Mouse (Mus musculus) midbrain, embryonic 14.5 days (tissue): Measurements from ENCODE around the gene Klhl18. TPM values are rescaled to one million over a fixed set of nuclear protein-coding genes. Genes with fewer than 3 reads are reported as not detected.
"Not testable (repeated sequence)": the region's sequence is repeated elsewhere in the genome, so short reads cannot be mapped to it uniquely, and the experiment has no call there.

Experiments used
- ATAC-seq: fragments of 200-750 bp; cut with Nextera tagmentation; 2 replicates; pipeline ENCODE4 v1.8.0; 2017; ENCODE audit warnings: moderate number of reproducible peaks, moderate library complexity; ENCODE audit not compliant: low FRiP score, low TSS enrichment
- DNase-seq: peaks from one replicate; pipeline ENCODE4 v3.0.0-alpha.2; 2015
- H3K27ac ChIP-seq: fragments of 300-500 bp; sonication (generic); replicated peaks from 2 replicates; pipeline ENCODE4 v1.5.1; 2014; ENCODE audit warnings: mild to moderate bottlenecking, low read depth, low read length, moderate library complexity
- H3K27me3 ChIP-seq: fragments of 300-500 bp; sonication (generic); 2 replicates; pipeline ENCODE4 v1.6.1; 2014; ENCODE audit warnings: low read length, control low read depth, mixed read lengths; ENCODE audit not compliant: control insufficient read depth, insufficient read depth
- H3K36me3 ChIP-seq: fragments of 300-500 bp; sonication (generic); 2 replicates; pipeline ENCODE4 v1.6.1; 2014; ENCODE audit warnings: low read length, control low read depth; ENCODE audit not compliant: control insufficient read depth, insufficient read depth
- H3K4me1 ChIP-seq: fragments of 300-500 bp; sonication (generic); 2 replicates; pipeline ENCODE4 v1.6.1; 2014; ENCODE audit warnings: mild to moderate bottlenecking, antibody characterized with exemption, low read length, control low read depth; ENCODE audit not compliant: control insufficient read depth, insufficient read depth
- H3K4me2 ChIP-seq: fragments of 300-500 bp; sonication (generic); 2 replicates; pipeline ENCODE4 v1.6.1; 2014; ENCODE audit warnings: mild to moderate bottlenecking, low read length, moderate library complexity
- H3K4me3 ChIP-seq: fragments of 300-500 bp; sonication (generic); replicated peaks from 2 replicates; pipeline ENCODE4 v1.5.1; 2014; ENCODE audit warnings: low read depth, low read length
- H3K9ac ChIP-seq: fragments of 300-500 bp; sonication (generic); replicated peaks from 2 replicates; pipeline ENCODE4 v1.6.1; 2014; ENCODE audit warnings: mild to moderate bottlenecking, low read length, moderate library complexity
- H3K9me3 ChIP-seq: fragments of 300-500 bp; sonication (generic); 2 replicates; pipeline ENCODE4 v1.6.1; 2016; ENCODE audit warnings: low read length, control low read depth, mixed read lengths; ENCODE audit not compliant: control insufficient read depth
- WGBS: fragments of 180-500 bp; shearing (Covaris S2); extraction: QIAGEN DNeasy Blood & Tissue Kit; methylation state at CpG from one replicate; pipeline ENCODE4 v1.1.7; 2014; 5-methylcytosine and 5-hydroxymethylcytosine counted together
- polyA plus RNA-seq: library from polyadenylated mRNA; unstranded; fragments of >200 nt; fragmentation: Nextera tagmentation; extraction: Ambion mirVana; gene quantifications from 2 replicates; pipeline ENCODE4 v1.2.1, GENCODE M21; 2014

Gene Klhl18
- polyA plus RNA-seq, 1 experiment from 2014 or later: 20.4 TPM

DNA sequence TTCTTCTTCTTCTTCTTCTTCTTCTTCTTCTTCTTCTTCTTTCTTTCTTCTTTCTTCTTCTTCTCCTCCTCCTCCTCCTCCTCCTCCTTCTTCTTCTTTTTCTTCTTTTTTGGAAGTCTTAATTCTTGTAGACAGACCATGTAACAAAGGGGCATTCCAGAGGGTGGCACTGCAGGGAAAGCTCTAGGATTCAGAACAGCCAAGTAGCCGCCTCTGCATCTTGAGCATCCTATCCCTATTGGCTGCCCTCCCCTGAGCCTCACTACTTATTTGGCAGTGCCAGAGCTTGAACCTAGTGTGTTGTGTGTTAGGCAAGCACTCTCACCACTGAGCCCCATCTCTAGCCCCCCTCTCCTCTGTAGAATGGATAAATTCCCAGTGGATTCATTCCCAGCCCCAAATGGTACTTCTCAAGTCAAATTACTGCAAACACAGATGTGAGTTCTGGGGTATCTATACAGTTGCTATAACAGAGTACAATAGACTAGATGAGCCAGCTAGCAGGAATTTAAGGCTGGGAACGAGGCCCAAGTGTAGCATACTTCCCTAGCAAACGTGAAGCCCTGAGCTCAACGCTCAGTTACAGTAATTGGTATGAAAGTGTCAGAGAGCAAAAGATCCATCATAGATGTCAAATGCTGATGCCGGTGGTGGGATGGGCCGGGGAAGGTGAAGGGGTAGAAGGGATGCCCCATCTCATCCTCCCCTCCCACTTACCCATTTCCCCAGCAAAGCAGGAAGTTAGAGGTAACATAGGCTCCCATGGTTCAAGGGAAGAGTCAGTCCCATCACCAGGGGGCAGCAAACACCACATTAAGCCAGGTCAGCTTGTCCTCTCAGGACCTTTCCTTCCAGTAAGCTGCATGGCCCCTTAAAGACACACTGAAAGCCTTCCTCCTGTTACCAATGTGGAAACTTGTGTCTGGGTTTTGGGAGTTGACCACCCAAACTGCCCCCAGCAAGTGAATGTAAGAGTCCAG lies 65.3 kb downstream of the Klhl18 start:
- no peaks in the 10 kb centered on the region for H3K36me3 ChIP-seq
- WGBS: 46% methylated on average over 6 of the region's 6 CpGs

DNA sequence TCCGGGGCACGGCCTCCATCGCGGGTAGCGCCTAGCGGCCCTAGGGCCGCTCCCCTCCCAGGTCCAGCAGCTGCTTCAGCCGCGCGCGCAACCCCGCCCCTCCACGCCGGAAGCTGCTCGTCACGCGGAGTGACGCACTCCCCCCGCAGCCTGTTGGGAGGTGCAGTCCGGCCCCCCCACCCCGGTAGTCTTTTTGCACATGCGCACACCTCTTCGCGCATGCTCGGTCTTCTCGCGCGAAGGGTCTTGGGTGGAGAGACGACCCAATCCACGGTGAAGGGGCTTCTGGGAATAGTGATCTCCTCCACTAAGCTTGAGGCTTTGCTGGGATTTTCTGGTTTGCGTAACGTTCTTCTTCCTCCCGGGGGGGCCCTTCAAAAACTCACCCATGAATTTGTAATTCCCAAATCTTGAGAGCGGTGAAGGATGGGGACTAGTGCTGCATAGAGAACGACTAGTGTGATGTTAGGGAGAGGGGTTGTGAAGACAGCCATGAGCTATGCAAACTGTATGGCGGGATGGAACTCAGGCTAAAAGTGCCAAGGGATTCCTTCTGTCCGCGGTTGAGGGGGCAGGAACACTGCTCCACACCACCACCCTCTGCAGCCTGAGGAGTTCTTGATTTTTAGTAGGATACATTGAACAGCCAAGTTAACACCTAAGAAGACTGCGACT lies 68.3 kb downstream of the Klhl18 start, which contains the start of gene Ptpn23:
Ptpn23 (minus strand) TSS at position 115 of the 675 bp plus-strand sequence.
- peak within 1 kb of the TSS; percentile 82 for H3K27ac ChIP-seq
- H3K9me3 ChIP-seq: no peaks in the 10 kb centered on the region
- H3K36me3 ChIP-seq: no peaks in the 10 kb centered on the region
- H3K4me3 ChIP-seq: peak within 1 kb of the TSS; percentile 82
- peak; percentile 96 for ATAC-seq
- peaks cover 12% of the 10 kb centered on the region for H3K4me1 ChIP-seq
- DNase-seq: peak; percentile 99
- under 1% methylated on average over 39 of the region's 39 CpGs for WGBS
- H3K9ac ChIP-seq: peak within 1 kb of the TSS; percentile 75
- peak within 1 kb of the TSS; percentile 95 for H3K4me2 ChIP-seq
- H3K27me3 ChIP-seq: no peaks in the 10 kb centered on the region

More for the DNA sequence above, 65.3 kb downstream of the Klhl18 start:
- H3K27ac ChIP-seq: no peak overlapping the region
- H3K4me3 ChIP-seq: no peak overlapping the region
- H3K9me3 ChIP-seq: no peaks in the 10 kb centered on the region
- no peak overlapping the region for H3K4me2 ChIP-seq
- peak; percentile 86 for DNase-seq
- H3K4me1 ChIP-seq: peaks cover 12% of the 10 kb centered on the region
- no peak for ATAC-seq
- H3K9ac ChIP-seq: no peak overlapping the region
- H3K27me3 ChIP-seq: no peaks in the 10 kb centered on the region

DNA sequence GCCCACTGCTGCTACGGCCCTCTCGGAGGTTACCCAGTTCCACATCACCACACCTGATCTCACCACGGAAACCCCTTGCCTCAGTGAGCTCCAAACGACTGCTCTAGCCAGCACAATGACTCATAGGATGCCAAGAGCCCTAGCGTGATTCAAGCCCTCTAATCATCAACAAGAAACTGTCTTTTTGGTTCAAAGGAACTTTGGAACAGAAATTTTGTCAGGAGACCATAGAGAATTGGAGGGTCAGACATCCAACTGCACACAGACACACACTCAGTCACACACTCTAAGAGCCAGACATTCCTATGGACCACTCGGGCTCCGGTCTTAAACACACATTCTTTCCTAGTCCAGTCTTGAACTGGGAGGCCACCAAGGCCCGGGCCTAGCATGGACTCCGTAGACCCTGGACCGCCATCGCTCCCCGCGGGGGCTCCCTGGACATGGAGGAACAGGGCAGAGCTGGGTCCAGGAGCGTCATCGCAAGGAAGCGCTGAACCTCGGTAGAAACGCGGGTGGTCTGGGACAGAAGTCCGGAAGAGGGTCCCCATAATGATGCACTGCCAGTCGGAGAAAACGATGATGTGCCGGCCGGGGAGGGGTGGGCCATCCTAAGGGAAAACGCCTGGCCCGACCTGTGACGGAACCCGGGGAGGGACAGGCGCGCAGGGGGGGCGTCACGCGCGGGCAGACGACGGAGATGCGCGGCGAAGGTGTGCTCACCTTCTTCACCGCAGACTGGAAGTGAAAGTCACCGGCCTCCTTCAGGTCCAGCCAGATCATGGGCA lies 69.0 kb downstream of the Klhl18 start:
- H3K27ac ChIP-seq: peak overlapping the region; percentile 82
- WGBS: 2% methylated on average over 41 of the region's 41 CpGs
- 0 out of 2 replicates have a peak, but pooled peaks cover under 1% of the 10 kb centered on the region for H3K36me3 ChIP-seq
- DNase-seq (no peak), ATAC-seq (peak; percentile 61)
- H3K4me1 ChIP-seq: peaks cover 12% of the 10 kb centered on the region
- H3K4me2 ChIP-seq: peak overlapping the region; percentile 95
- peak overlapping the region; percentile 75 for H3K9ac ChIP-seq
- H3K9me3 ChIP-seq: no peaks in the 10 kb centered on the region
- H3K27me3 ChIP-seq: no peaks in the 10 kb centered on the region
- peak overlapping the region; percentile 82 for H3K4me3 ChIP-seq

DNA sequence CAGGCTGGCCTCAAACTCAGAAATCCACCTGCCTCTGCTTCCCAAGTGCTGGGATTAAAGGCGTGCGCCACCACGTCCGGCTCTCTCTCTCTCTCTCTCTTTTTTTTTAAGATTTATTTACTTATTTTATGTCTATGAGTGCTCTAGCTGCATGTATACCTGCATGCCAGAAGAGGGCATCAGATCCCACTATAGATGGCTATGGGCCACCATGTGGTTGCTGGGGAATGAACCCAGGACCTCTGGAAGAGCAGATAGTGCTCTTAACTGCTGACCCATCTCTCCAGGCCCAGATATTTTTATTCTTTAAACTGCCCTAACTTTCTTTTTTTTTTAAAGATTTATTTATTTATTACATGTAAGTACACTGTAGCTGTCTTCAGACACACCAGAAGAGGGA lies 73.3 kb downstream of the Klhl18 start:
- not testable (repeated sequence) for H3K4me3 ChIP-seq, H3K27me3 ChIP-seq, H3K27ac ChIP-seq, H3K4me2 ChIP-seq, ATAC-seq, H3K9me3 ChIP-seq, DNase-seq, H3K9ac ChIP-seq, H3K4me1 ChIP-seq
- H3K36me3 ChIP-seq: peaks cover 11% of the 10 kb centered on the region
- WGBS: 91% methylated on average over 4 of the region's 4 CpGs

DNA sequence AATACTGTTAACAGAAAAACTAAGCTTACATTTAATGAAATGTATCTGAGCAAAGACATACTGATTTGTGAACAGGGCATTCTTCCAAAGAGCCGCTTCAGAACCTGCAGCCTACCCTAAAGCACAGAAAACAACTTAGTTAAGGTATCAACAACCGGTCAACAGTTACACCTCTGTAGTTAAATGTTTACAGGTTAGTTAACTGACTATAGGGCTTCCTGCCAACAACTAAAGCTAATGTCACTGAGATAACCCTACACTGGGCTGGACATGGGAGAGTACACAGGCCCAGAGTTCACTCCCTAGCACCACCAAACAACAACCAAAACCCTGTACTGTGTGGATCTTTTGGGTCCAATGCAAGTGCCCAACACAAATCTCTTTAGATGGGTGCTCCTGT lies 73.8 kb downstream of the Klhl18 start:
- Histone ChIP-seq H3K9me3 (no peaks in the 10 kb centered on the region), H3K36me3 (peaks cover 12% of the 10 kb centered on the region), H3K4me2 (no peak overlapping the region), H3K4me1 (peaks cover 7% of the 10 kb centered on the region), H3K9ac (no peak overlapping the region), H3K27ac (no peak overlapping the region), H3K4me3 (no peak overlapping the region), H3K27me3 (no peaks in the 10 kb centered on the region)
- no peak for DNase-seq
- 99% methylated on average over 2 of the region's 2 CpGs for WGBS
- no peak for ATAC-seq

DNA sequence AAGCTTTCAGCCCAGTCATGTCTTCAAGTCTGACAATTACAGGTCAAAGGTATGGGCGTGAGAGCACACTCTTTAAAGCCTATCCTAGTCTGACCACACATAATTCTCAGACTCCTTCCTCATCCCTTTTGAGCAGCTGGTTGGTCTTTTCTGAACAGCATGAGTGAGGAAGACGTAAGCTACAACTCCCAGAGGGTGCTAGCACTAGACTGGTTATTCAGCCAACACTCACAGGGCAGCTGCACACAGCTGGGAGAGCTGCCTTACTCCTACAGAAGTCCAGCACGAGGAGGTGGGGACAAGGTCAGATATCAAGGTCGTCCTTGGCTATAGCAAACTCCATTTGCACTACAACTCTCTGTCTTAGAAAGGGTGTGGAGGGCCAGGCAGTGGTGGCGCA lies 75.8 kb downstream of the Klhl18 start:
- Histone ChIP-seq H3K27me3 (no peaks in the 10 kb centered on the region), H3K9me3 (no peaks in the 10 kb centered on the region), H3K4me2 (no peak overlapping the region), H3K36me3 (peaks cover 28% of the 10 kb centered on the region), H3K4me3 (no peak overlapping the region), H3K27ac (no peak overlapping the region), H3K9ac (no peak overlapping the region), H3K4me1 (no peaks in the 10 kb centered on the region)
- WGBS: 88% methylated on average over 5 of the region's 5 CpGs
- ATAC-seq (no peak), DNase-seq (no peak)

DNA sequence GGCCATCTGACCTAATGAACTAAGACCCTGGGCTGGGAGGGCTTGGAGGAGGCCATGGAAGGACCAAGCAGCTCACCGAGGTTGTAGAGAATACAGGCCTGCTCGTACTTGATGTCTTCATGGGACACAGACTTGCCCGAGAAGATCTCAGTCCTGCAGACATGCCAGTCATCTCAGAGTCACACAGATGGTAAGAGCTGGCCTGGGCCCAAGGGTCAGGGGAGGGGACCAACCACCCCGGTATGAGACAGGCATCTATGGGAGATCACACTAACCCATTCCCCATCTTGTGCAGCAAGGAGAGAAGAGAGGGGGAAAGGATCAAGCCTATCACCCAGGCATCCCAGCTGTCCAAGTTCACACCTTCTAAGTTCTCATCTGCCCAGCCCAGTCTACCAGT lies 83.2 kb downstream of the Klhl18 start:
- no peak overlapping the region for H3K4me2 ChIP-seq
- H3K9me3 ChIP-seq: no peaks in the 10 kb centered on the region
- no peak overlapping the region for H3K9ac ChIP-seq
- DNase-seq (no peak), ATAC-seq (no peak)
- no peaks in the 10 kb centered on the region for H3K27me3 ChIP-seq
- H3K4me1 ChIP-seq: no peaks in the 10 kb centered on the region
- H3K4me3 ChIP-seq: no peak overlapping the region
- peaks cover 80% of the 10 kb centered on the region for H3K36me3 ChIP-seq
- WGBS: 90% methylated on average over 4 of the region's 4 CpGs
- no peak overlapping the region for H3K27ac ChIP-seq

DNA sequence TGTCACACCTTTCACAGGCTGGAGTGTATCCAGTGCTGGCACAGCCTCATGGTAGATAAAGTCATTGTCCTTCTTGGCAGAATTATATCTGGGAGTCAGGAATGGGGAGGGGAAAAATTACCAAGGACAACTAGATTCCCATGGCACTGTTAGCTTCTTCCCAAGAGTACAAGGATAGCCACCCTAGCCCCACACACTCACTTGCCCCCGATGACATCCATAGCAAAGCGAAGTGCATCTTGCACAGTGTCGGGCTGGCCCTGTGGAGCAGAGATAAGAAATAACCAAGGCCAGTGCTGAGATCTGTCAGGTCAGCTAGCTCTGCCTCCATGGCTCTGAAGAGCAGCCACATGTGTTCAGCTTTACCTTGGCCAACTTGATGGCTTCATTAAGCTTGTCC lies 85.7 kb downstream of the Klhl18 start:
- DNase-seq (no peak), ATAC-seq (no peak)
- 100% methylated on average over 3 of the region's 3 CpGs for WGBS
- H3K9ac ChIP-seq: no peak overlapping the region
- H3K36me3 ChIP-seq: peaks cover 88% of the 10 kb centered on the region
- H3K27me3 ChIP-seq: no peaks in the 10 kb centered on the region
- no peaks in the 10 kb centered on the region for H3K4me1 ChIP-seq
- H3K9me3 ChIP-seq: no peaks in the 10 kb centered on the region
- no peak overlapping the region for H3K4me3 ChIP-seq
- H3K4me2 ChIP-seq: no peak overlapping the region
- H3K27ac ChIP-seq: no peak overlapping the region
